In genomic region chr10:62182471-62183014, GRCm38 (mm10) we compare ENCODE assay signal across 13 mouse cellular contexts. TPM values are rescaled to one million over a fixed set of nuclear protein-coding genes. Genes with fewer than 3 reads are reported as not detected.
DNase-seq lines count a peak whose midpoint lies in the region; ATAC-seq lines count a peak whose summit lies in the region.
"Had no signal": no experiment of that assay in that cellular context is flagged by ENCODE, and none has a peak within 500 bp of the region (broad histone marks: within the 10 kb centered on the region; RNA-seq: fewer than 3 reads in every experiment).

No protein-coding gene starts in this region.

- no peak for DNase-seq in forebrain, embryonic 10.5 days (ENCODE audit: extremely low spot score, low spot score)
- no peak for DNase-seq in kidney, postnatal 4 days

- 0 out of 2 replicates have a peak, but pooled peaks cover 8% of the 10 kb centered on the region for H3K27me3 ChIP-seq in forebrain, embryonic 15.5 days
- H3K27me3 ChIP-seq in forebrain, embryonic 10.5 days (ENCODE audit: poor library complexity, severe bottlenecking) = peaks cover 43% of the 10 kb centered on the region
- H3K27me3 ChIP-seq in kidney, embryonic 14.5 days (ENCODE audit: control insufficient read depth, insufficient read depth, low read length) = peaks cover 4% of the 10 kb centered on the region; the same call in 1 of the 2 replicates
- peaks cover 40% of the 10 kb centered on the region for H3K27me3 ChIP-seq in neural tube, embryonic 12.5 days (replicated peaks)
- H3K27me3 ChIP-seq in neural tube, embryonic 15.5 days (replicated peaks) = peaks cover 49% of the 10 kb centered on the region
- H3K27me3 ChIP-seq in neural tube, embryonic 14.5 days (ENCODE audit: control insufficient read depth, insufficient read depth, low read length) = no peaks in the 10 kb centered on the region
- H3K27me3 ChIP-seq in liver, embryonic 12.5 days (replicated peaks) = peaks cover 16% of the 10 kb centered on the region
- H3K27me3 ChIP-seq: embryonic facial prominence, embryonic 15.5 days had no signal

- no peak overlapping the region for H3K4me2 ChIP-seq in forebrain, embryonic 15.5 days (replicated peaks)
- H3K4me2 ChIP-seq in kidney, embryonic 14.5 days (replicated peaks; ENCODE audit: low read depth, low read length) = no peak overlapping the region
- H3K4me2 ChIP-seq in neural tube, embryonic 12.5 days (replicated peaks) = no peak overlapping the region
- no peak overlapping the region for H3K4me2 ChIP-seq in neural tube, embryonic 15.5 days
- no peak overlapping the region for H3K4me2 ChIP-seq in neural tube, embryonic 14.5 days (ENCODE audit: low read depth, low read length)
- H3K4me2 ChIP-seq in liver, embryonic 12.5 days = no peak overlapping the region
- H3K4me2 ChIP-seq: embryonic facial prominence, embryonic 15.5 days; forebrain, embryonic 12.5 days; heart, embryonic 15.5 days; limb, embryonic 15.5 days had no signal

- WGBS in forebrain, embryonic 15.5 days = 72% methylated on average over 6 of the region's 6 CpGs
- 72% methylated on average over 6 of the region's 6 CpGs for WGBS in forebrain, embryonic 10.5 days
- WGBS in kidney, embryonic 14.5 days = 73% methylated on average over 6 of the region's 6 CpGs
- 76% methylated on average over 6 of the region's 6 CpGs for WGBS in neural tube, embryonic 12.5 days
- 74% methylated on average over 6 of the region's 6 CpGs for WGBS in neural tube, embryonic 15.5 days
- 71% methylated on average over 6 of the region's 6 CpGs for WGBS in neural tube, embryonic 14.5 days
- WGBS in liver, embryonic 12.5 days (ENCODE audit: insufficient replicate concordance) = 59% methylated on average over 6 of the region's 6 CpGs

- no peaks in the 10 kb centered on the region for H3K36me3 ChIP-seq in forebrain, embryonic 15.5 days
- H3K36me3 ChIP-seq in forebrain, embryonic 10.5 days (replicated peaks) = no peaks in the 10 kb centered on the region
- no peaks in the 10 kb centered on the region for H3K36me3 ChIP-seq in kidney, embryonic 14.5 days (ENCODE audit: control insufficient read depth, insufficient read depth, low read length)
- H3K36me3 ChIP-seq in neural tube, embryonic 12.5 days = no peaks in the 10 kb centered on the region
- H3K36me3 ChIP-seq in neural tube, embryonic 15.5 days = no peaks in the 10 kb centered on the region
- H3K36me3 ChIP-seq in neural tube, embryonic 14.5 days (ENCODE audit: control insufficient read depth, insufficient read depth, low read length) = no peaks in the 10 kb centered on the region
- no peaks in the 10 kb centered on the region for H3K36me3 ChIP-seq in liver, embryonic 12.5 days
- H3K36me3 ChIP-seq: embryonic facial prominence, embryonic 15.5 days; forebrain, embryonic 12.5 days; heart, embryonic 15.5 days; limb, embryonic 15.5 days had no signal

- peak; percentile 27; the same call in 1 of the 2 replicates for ATAC-seq in forebrain, embryonic 15.5 days (replicated peaks)
- ATAC-seq in kidney, embryonic 14.5 days (ENCODE audit: low FRiP score, low TSS enrichment) = 0 out of 2 replicates have a peak, but pooled peaks have one; percentile 2
- 0 out of 2 replicates have a peak, but pooled peaks have one; percentile 33 for ATAC-seq in neural tube, embryonic 12.5 days (ENCODE audit: low FRiP score, low read depth)
- ATAC-seq in neural tube, embryonic 15.5 days (ENCODE audit: low FRiP score) = no peak
- ATAC-seq in neural tube, embryonic 14.5 days (ENCODE audit: low read depth) = 0 out of 2 replicates have a peak, but pooled peaks have one; percentile 12
- no peak for ATAC-seq in liver, embryonic 12.5 days

- no peak overlapping the region for H3K27ac ChIP-seq in forebrain, embryonic 15.5 days (replicated peaks)
- no peak overlapping the region for H3K27ac ChIP-seq in forebrain, embryonic 10.5 days
- H3K27ac ChIP-seq in kidney, embryonic 14.5 days (ENCODE audit: low read depth, low read length) = no peak overlapping the region
- no peak overlapping the region for H3K27ac ChIP-seq in neural tube, embryonic 12.5 days
- no peak overlapping the region for H3K27ac ChIP-seq in neural tube, embryonic 15.5 days (replicated peaks)
- no peak overlapping the region for H3K27ac ChIP-seq in neural tube, embryonic 14.5 days (ENCODE audit: low read depth, low read length)
- H3K27ac ChIP-seq in liver, embryonic 12.5 days = no peak overlapping the region
- H3K27ac ChIP-seq: embryonic facial prominence, embryonic 15.5 days; forebrain, embryonic 12.5 days; heart, embryonic 15.5 days; limb, embryonic 15.5 days had no signal

- no peaks in the 10 kb centered on the region for H3K9me3 ChIP-seq in forebrain, embryonic 15.5 days
- H3K9me3 ChIP-seq in forebrain, embryonic 10.5 days = peaks cover 6% of the 10 kb centered on the region; the same call in 1 of the 2 replicates
- H3K9me3 ChIP-seq in kidney, embryonic 14.5 days (ENCODE audit: control insufficient read depth, low read length) = no peaks in the 10 kb centered on the region
- H3K9me3 ChIP-seq in neural tube, embryonic 12.5 days = no peaks in the 10 kb centered on the region
- no peaks in the 10 kb centered on the region for H3K9me3 ChIP-seq in neural tube, embryonic 15.5 days (replicated peaks)
- H3K9me3 ChIP-seq in neural tube, embryonic 14.5 days (ENCODE audit: control insufficient read depth, low read length) = no peaks in the 10 kb centered on the region
- no peaks in the 10 kb centered on the region for H3K9me3 ChIP-seq in liver, embryonic 12.5 days (replicated peaks)
- H3K9me3 ChIP-seq: embryonic facial prominence, embryonic 15.5 days; forebrain, embryonic 12.5 days; limb, embryonic 15.5 days had no signal

- H3K4me3 ChIP-seq in forebrain, embryonic 15.5 days = no peak overlapping the region
- no peak overlapping the region for H3K4me3 ChIP-seq in forebrain, embryonic 10.5 days
- no peak overlapping the region for H3K4me3 ChIP-seq in kidney, embryonic 14.5 days (ENCODE audit: low read length)
- H3K4me3 ChIP-seq in neural tube, embryonic 12.5 days = no peak overlapping the region
- no peak overlapping the region for H3K4me3 ChIP-seq in neural tube, embryonic 15.5 days (replicated peaks)
- H3K4me3 ChIP-seq in neural tube, embryonic 14.5 days (ENCODE audit: low read depth, low read length) = no peak overlapping the region
- H3K4me3 ChIP-seq in liver, embryonic 12.5 days = no peak overlapping the region
- H3K4me3 ChIP-seq: embryonic facial prominence, embryonic 15.5 days; forebrain, embryonic 12.5 days; heart, embryonic 15.5 days; limb, embryonic 15.5 days had no signal

- H3K4me1 ChIP-seq in forebrain, embryonic 15.5 days = no peaks in the 10 kb centered on the region
- H3K4me1 ChIP-seq in forebrain, embryonic 10.5 days = peaks cover 6% of the 10 kb centered on the region
- H3K4me1 ChIP-seq in kidney, embryonic 14.5 days (ENCODE audit: control insufficient read depth, insufficient read depth, low read length) = no peaks in the 10 kb centered on the region
- no peaks in the 10 kb centered on the region for H3K4me1 ChIP-seq in neural tube, embryonic 12.5 days
- no peaks in the 10 kb centered on the region for H3K4me1 ChIP-seq in neural tube, embryonic 15.5 days
- H3K4me1 ChIP-seq in neural tube, embryonic 14.5 days (ENCODE audit: control insufficient read depth, insufficient read depth, low read length) = no peaks in the 10 kb centered on the region
- no peaks in the 10 kb centered on the region; the same call in 1 of the 2 replicates for H3K4me1 ChIP-seq in liver, embryonic 12.5 days
- H3K4me1 ChIP-seq: embryonic facial prominence, embryonic 15.5 days; forebrain, embryonic 12.5 days; heart, embryonic 15.5 days; limb, embryonic 15.5 days had no signal

- no peak overlapping the region for H3K9ac ChIP-seq in forebrain, embryonic 15.5 days (replicated peaks)
- H3K9ac ChIP-seq in kidney, embryonic 14.5 days (ENCODE audit: low read depth, low read length) = no peak overlapping the region
- H3K9ac ChIP-seq in neural tube, embryonic 12.5 days = no peak overlapping the region
- H3K9ac ChIP-seq in neural tube, embryonic 15.5 days (replicated peaks) = no peak overlapping the region
- H3K9ac ChIP-seq in neural tube, embryonic 14.5 days (replicated peaks; ENCODE audit: low read depth, low read length) = no peak overlapping the region
- no peak overlapping the region for H3K9ac ChIP-seq in liver, embryonic 12.5 days
- H3K9ac ChIP-seq: embryonic facial prominence, embryonic 15.5 days; forebrain, embryonic 12.5 days; heart, embryonic 15.5 days; limb, embryonic 15.5 days had no signal

RNA-seq across cellular contexts. Expression of gene Fam241b, which starts 38.8 kb away (rescaled TPM):
- polyA plus RNA-seq in forebrain, embryonic 15.5 days (2015; fragmentation: Nextera tagmentation; extraction: Ambion mirVana) = 149 and 150 TPM in 2 replicates
- polyA plus RNA-seq in forebrain, embryonic 10.5 days (2016; fragmentation: Nextera tagmentation; extraction: Ambion mirVana) = 20.0 and 21.0 TPM in 2 replicates
- polyA plus RNA-seq in kidney, embryonic 14.5 days (2014; fragmentation: Nextera tagmentation; extraction: Ambion mirVana) = 3.8 and 9.8 TPM in 2 replicates
- polyA plus RNA-seq in neural tube, embryonic 12.5 days (2016; fragmentation: Nextera tagmentation; extraction: Ambion mirVana) = 48.4 and 56.5 TPM in 2 replicates
- polyA plus RNA-seq in neural tube, embryonic 15.5 days (2015; fragmentation: Nextera tagmentation; extraction: Ambion mirVana) = 114 and 139 TPM in 2 replicates
- 32.5 and 44.7 TPM in 2 replicates for polyA plus RNA-seq in neural tube, embryonic 14.5 days (2014; fragmentation: Nextera tagmentation; extraction: Ambion mirVana)
- polyA plus RNA-seq in liver, embryonic 12.5 days (2016; fragmentation: Nextera tagmentation; extraction: Ambion mirVana) = 0.63 and 1.1 TPM in 2 replicates

RNA-seq across cellular contexts. Expression of gene Tspan15, which starts 48.5 kb away (rescaled TPM):
- 14.4 and 17.0 TPM in 2 replicates for polyA plus RNA-seq in forebrain, embryonic 15.5 days (2015; fragmentation: Nextera tagmentation; extraction: Ambion mirVana)
- 20.3 and 21.9 TPM in 2 replicates for polyA plus RNA-seq in forebrain, embryonic 10.5 days (2016; fragmentation: Nextera tagmentation; extraction: Ambion mirVana)
- polyA plus RNA-seq in kidney, embryonic 14.5 days (2014; fragmentation: Nextera tagmentation; extraction: Ambion mirVana) = 31.4 and 36.0 TPM in 2 replicates
- polyA plus RNA-seq in neural tube, embryonic 12.5 days (2016; fragmentation: Nextera tagmentation; extraction: Ambion mirVana) = 14.4 and 15.5 TPM in 2 replicates
- polyA plus RNA-seq in neural tube, embryonic 15.5 days (2015; fragmentation: Nextera tagmentation; extraction: Ambion mirVana) = 16.6 and 22.8 TPM in 2 replicates
- 8.5 and 12.7 TPM in 2 replicates for polyA plus RNA-seq in neural tube, embryonic 14.5 days (2014; fragmentation: Nextera tagmentation; extraction: Ambion mirVana)
- 8.9 and 11.6 TPM in 2 replicates for polyA plus RNA-seq in liver, embryonic 12.5 days (2016; fragmentation: Nextera tagmentation; extraction: Ambion mirVana)

RNA-seq across cellular contexts. Expression of gene Neurog3, which starts 49.7 kb away (rescaled TPM):
- polyA plus RNA-seq in forebrain, embryonic 15.5 days (2015; fragmentation: Nextera tagmentation; extraction: Ambion mirVana) = 0.24 TPM in 1 of 2 replicates, not detected in the other
- 0.24 and 1.3 TPM in 2 replicates for polyA plus RNA-seq in forebrain, embryonic 10.5 days (2016; fragmentation: Nextera tagmentation; extraction: Ambion mirVana)
- 0.27 TPM in 1 of 2 replicates, not detected in the other for polyA plus RNA-seq in kidney, embryonic 14.5 days (2014; fragmentation: Nextera tagmentation; extraction: Ambion mirVana)
- polyA plus RNA-seq in neural tube, embryonic 12.5 days (2016; fragmentation: Nextera tagmentation; extraction: Ambion mirVana) = 7.5 and 10.9 TPM in 2 replicates
- polyA plus RNA-seq in neural tube, embryonic 15.5 days (2015; fragmentation: Nextera tagmentation; extraction: Ambion mirVana) = 0.35 and 0.68 TPM in 2 replicates
- polyA plus RNA-seq in neural tube, embryonic 14.5 days (2014; fragmentation: Nextera tagmentation; extraction: Ambion mirVana) = 0.16 and 0.68 TPM in 2 replicates
- not detected in 2 replicates for polyA plus RNA-seq in liver, embryonic 12.5 days (2016; fragmentation: Nextera tagmentation; extraction: Ambion mirVana)
- polyA plus RNA-seq: embryonic facial prominence, embryonic 15.5 days; heart, embryonic 15.5 days; kidney, embryonic 16.5 days; limb, embryonic 15.5 days had no signal

Comparison
In these comparisons a context has a peak if more than half of its experiments do, and no peak if none do; other contexts are left out.
1. ATAC-seq: peak in forebrain, embryonic 15.5 days (single experiment), kidney, embryonic 14.5 days (single experiment), neural tube, embryonic 12.5 days (single experiment) and neural tube, embryonic 14.5 days (single experiment); none in neural tube, embryonic 15.5 days (single experiment) and liver, embryonic 12.5 days (single experiment).